Mouse (Mus musculus) lung, adult 2 months (tissue): ENCODE measurements at regions not wholly inside any gene's neighbourhood (a gene's known extent, or its start where the extent isn't known, plus 50 kb on each side); places are given as distances from the start of the nearest gene placed in this dataset.

Experiments used
- CTCF ChIP-seq: fragments of 200-500 bp; IDR thresholded peaks from 2 replicates; pipeline ENCODE4 v1.5.1; 2011; ENCODE audit warnings: mild to moderate bottlenecking, low read length, control low read depth; ENCODE audit not compliant: insufficient read depth
- POLR2A ChIP-seq: fragments of 200-500 bp; IDR thresholded peaks from 2 replicates; pipeline ENCODE4 v1.6.1; 2011; ENCODE audit warnings: low read depth, mild to moderate bottlenecking, control low read depth, low read length, borderline replicate concordance; ENCODE audit errors: extremely low read depth

DNA sequence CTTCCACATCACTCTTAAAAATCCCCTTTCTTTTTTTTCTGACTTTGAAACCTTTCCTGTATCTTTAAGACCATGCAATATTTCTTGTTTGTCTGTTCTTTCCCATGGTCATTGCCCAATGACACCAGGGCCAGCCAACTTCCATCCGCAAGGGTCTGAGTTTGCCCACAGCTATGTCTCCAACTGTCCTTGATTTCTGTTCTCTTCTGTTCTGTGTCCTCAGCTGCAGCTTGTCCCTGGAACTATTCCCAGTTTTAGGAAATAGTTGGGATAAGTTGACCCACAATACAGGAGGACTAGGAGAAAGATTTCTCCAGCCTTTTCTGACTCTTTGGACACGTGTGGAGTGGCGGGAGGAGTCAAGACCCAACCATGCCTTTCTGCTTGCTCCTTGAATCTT is 57.1 kb upstream of the Mocs2 start:
- no peak for TF ChIP-seq CTCF
- no peak for TF ChIP-seq POLR2A
